Mouse (Mus musculus): ENCODE measurements around the gene Csmd2. TPM values are rescaled to one million over a fixed set of nuclear protein-coding genes. Genes with fewer than 3 reads are reported as not detected.

The Csmd2 gene
- polyA plus RNA-seq, 1 experiment from 2014 or later: 0.18 TPM

DNA sequence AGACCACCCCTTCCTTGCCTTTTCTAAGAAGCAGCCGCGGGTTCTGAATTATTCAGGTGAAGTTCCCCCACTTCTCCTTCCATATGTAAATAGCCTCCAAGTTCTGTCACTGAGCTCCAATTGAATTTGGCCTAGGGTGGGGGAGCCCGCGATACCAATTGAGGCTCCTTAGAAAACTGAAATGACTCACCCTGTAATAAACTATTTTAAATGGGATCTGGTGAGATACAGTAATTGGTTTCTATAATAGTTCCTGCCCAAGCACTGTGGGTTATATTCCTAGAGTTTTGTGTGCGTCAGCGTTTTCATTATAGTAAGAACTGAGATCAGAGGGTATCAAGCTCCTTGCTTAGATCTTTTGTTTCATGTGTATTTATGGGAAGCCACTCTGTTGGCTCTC is 287.9 kb downstream of the Csmd2 start:
- H3K4me2 ChIP-seq (ENCODE audit: low read length): no peak overlapping the region
- DNase-seq (ENCODE audit: low spot score) (no peak), ATAC-seq (replicated peaks; ENCODE audit: low FRiP score, low TSS enrichment, low read depth) (no peak)
- no peak overlapping the region for H3K27ac ChIP-seq (ENCODE audit: low read depth)
- no peaks in the 10 kb centered on the region for H3K9me3 ChIP-seq (ENCODE audit: control insufficient read depth, low read length)
- no peaks in the 10 kb centered on the region for H3K36me3 ChIP-seq (ENCODE audit: control insufficient read depth, insufficient read depth, low read length)
- H3K4me1 ChIP-seq (replicated peaks; ENCODE audit: control insufficient read depth, insufficient read depth, low read length): peaks cover 6% of the 10 kb centered on the region; the same call in 1 of the 2 replicates
- 80% methylated on average over 6 of the region's 6 CpGs for WGBS
- no peaks in the 10 kb centered on the region for H3K27me3 ChIP-seq (replicated peaks; ENCODE audit: control insufficient read depth, insufficient read depth, low read length)
- H3K9ac ChIP-seq (ENCODE audit: low read length): no peak overlapping the region
- H3K4me3 ChIP-seq (ENCODE audit: low read depth, low read length): no peak overlapping the region

DNA sequence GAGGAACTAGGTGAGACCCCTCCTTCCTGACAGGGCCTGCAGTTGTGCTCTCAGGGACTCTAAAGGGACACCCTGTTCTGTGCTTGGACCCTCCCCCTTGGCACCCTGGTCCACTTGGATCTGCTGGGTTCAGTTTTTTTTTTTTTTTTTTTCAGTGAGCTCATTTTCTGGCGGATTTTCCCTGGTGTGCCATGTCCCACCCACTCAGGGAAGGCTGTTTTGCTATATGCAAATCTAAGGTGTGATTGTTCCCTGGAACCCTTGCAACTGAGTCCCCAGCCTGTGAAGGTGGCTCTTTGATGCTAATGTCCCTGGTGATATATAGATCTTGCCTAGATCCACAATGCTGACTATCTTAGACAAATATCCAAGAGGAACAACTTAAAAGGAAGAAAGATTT is 297.4 kb downstream of the Csmd2 start:
- Histone ChIP-seq H3K9ac (ENCODE audit: low read length) (no peak overlapping the region), H3K36me3 (ENCODE audit: control insufficient read depth, insufficient read depth, low read length) (no peaks in the 10 kb centered on the region), H3K27ac (ENCODE audit: low read depth) (no peak overlapping the region), H3K4me2 (ENCODE audit: low read length) (no peak overlapping the region), H3K4me1 (replicated peaks; ENCODE audit: control insufficient read depth, insufficient read depth, low read length) (no peaks in the 10 kb centered on the region), H3K9me3 (ENCODE audit: control insufficient read depth, low read length) (no peaks in the 10 kb centered on the region), H3K4me3 (ENCODE audit: low read depth, low read length) (no peak overlapping the region), H3K27me3 (replicated peaks; ENCODE audit: control insufficient read depth, insufficient read depth, low read length) (no peaks in the 10 kb centered on the region)
- no peak for ATAC-seq (replicated peaks; ENCODE audit: low FRiP score, low TSS enrichment, low read depth)
- WGBS: 63% methylated on average over 1 of the region's 1 CpGs
- DNase-seq (ENCODE audit: low spot score): no peak

DNA sequence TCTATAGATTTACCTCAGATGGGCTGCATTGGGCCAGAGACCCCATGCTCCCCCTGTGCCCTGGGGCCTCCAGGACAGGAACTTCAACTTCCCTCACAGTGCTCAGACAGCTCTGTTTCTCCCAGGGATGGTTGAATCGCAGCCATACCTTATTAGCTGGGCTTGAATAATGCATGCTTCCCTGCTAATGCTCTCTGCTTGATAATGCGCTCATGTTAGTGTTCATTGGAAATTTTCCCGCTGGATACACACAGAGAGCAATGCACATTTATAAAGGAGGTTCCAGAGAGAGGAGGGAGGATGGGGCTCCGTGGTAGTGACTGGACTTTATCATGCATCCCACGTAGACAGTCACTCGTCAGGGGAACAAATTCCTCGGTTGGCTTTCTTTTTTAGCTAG is 300.4 kb downstream of the Csmd2 start:
- no peak overlapping the region for H3K4me3 ChIP-seq (ENCODE audit: low read depth, low read length)
- H3K27ac ChIP-seq (ENCODE audit: low read depth): no peak overlapping the region
- no peaks in the 10 kb centered on the region for H3K4me1 ChIP-seq (replicated peaks; ENCODE audit: control insufficient read depth, insufficient read depth, low read length)
- H3K27me3 ChIP-seq (replicated peaks; ENCODE audit: control insufficient read depth, insufficient read depth, low read length): no peaks in the 10 kb centered on the region
- no peak overlapping the region for H3K4me2 ChIP-seq (ENCODE audit: low read length)
- DNase-seq (ENCODE audit: low spot score): no peak
- no peak for ATAC-seq (replicated peaks; ENCODE audit: low FRiP score, low TSS enrichment, low read depth)
- H3K9ac ChIP-seq (ENCODE audit: low read length): no peak overlapping the region
- WGBS: 59% methylated on average over 7 of the region's 7 CpGs
- H3K36me3 ChIP-seq (ENCODE audit: control insufficient read depth, insufficient read depth, low read length): no peaks in the 10 kb centered on the region
- H3K9me3 ChIP-seq (ENCODE audit: control insufficient read depth, low read length): no peaks in the 10 kb centered on the region

DNA sequence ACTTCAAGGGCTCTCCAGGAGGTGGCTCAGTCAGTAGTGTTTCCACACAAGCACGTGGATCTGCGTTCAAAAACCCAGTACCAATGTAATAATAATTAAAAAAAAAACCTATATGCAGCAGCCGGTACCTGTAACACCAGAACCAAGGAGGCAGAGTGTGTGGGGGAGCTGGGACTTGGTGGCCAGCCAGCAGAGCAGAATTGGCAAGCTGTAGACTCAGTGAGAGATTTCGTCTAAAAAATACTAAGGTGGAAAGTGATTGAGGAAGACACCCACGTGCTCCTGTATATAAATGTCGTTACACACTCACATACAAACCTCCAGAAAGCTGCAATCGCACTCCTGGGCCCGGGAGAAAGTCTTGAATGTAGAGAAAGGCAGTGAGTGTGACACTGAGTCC is 316.4 kb downstream of the Csmd2 start:
- 81% methylated on average over 8 of the region's 8 CpGs for WGBS
- no peaks in the 10 kb centered on the region for H3K36me3 ChIP-seq (ENCODE audit: control insufficient read depth, insufficient read depth, low read length)
- no peaks in the 10 kb centered on the region for H3K9me3 ChIP-seq (ENCODE audit: control insufficient read depth, low read length)
- H3K27ac ChIP-seq (ENCODE audit: low read depth): no peak overlapping the region
- DNase-seq (ENCODE audit: low spot score): no peak
- H3K4me2 ChIP-seq (ENCODE audit: low read length): no peak overlapping the region
- no peak overlapping the region for H3K9ac ChIP-seq (ENCODE audit: low read length)
- no peaks in the 10 kb centered on the region for H3K4me1 ChIP-seq (replicated peaks; ENCODE audit: control insufficient read depth, insufficient read depth, low read length)
- no peaks in the 10 kb centered on the region for H3K27me3 ChIP-seq (replicated peaks; ENCODE audit: control insufficient read depth, insufficient read depth, low read length)
- H3K4me3 ChIP-seq (ENCODE audit: low read depth, low read length): no peak overlapping the region
- no peak for ATAC-seq (replicated peaks; ENCODE audit: low FRiP score, low TSS enrichment, low read depth)

DNA sequence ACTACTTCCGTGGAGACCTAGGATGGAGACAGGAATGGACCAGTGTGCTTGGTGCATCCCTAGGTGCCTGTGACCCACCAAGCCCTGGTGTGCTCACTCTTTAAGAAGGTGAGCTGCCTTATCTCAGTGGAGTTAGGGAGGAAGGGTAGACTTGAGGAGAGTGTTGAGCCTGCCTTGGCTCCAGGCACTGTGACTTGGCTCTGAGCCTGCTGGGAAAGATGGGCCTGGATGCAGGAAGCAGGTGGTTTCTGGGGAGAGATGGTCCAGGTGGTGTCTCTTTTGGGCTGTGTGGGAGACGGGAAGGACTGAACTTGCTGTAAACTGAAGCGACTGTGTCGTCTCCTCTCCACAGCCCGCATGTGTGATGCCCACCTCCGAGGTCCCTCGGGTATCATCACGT is 318.4 kb downstream of the Csmd2 start:
- WGBS: 85% methylated on average over 8 of the region's 8 CpGs
- no peak overlapping the region for H3K4me2 ChIP-seq (ENCODE audit: low read length)
- DNase-seq (ENCODE audit: low spot score) (no peak), ATAC-seq (replicated peaks; ENCODE audit: low FRiP score, low TSS enrichment, low read depth) (no peak)
- H3K4me3 ChIP-seq (ENCODE audit: low read depth, low read length): no peak overlapping the region
- no peaks in the 10 kb centered on the region for H3K4me1 ChIP-seq (replicated peaks; ENCODE audit: control insufficient read depth, insufficient read depth, low read length)
- H3K9me3 ChIP-seq (ENCODE audit: control insufficient read depth, low read length): no peaks in the 10 kb centered on the region
- no peaks in the 10 kb centered on the region for H3K36me3 ChIP-seq (ENCODE audit: control insufficient read depth, insufficient read depth, low read length)
- no peak overlapping the region for H3K27ac ChIP-seq (ENCODE audit: low read depth)
- no peak overlapping the region for H3K9ac ChIP-seq (ENCODE audit: low read length)
- no peaks in the 10 kb centered on the region for H3K27me3 ChIP-seq (replicated peaks; ENCODE audit: control insufficient read depth, insufficient read depth, low read length)

DNA sequence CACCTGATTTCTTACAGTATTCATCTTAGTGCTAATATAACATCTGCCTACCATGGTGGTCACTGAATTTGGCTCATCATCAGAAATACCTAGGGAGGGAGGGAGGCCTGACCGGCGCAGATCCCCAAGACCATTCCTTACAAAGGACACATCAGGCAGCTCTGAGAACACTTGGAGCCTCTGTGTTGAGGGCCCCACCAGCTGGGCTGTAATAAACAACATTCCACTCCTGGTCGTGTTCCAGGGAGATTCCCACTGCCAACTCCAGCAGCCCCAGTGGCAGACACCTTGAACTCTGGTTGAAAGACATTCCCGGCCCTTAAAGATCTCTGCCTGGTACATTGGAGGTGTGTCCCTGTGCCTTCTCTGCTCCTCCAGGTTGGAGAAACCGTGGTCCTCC is 327.7 kb downstream of the Csmd2 start:
- Histone ChIP-seq H3K27ac (ENCODE audit: low read depth) (no peak overlapping the region), H3K4me2 (ENCODE audit: low read length) (no peak overlapping the region), H3K4me3 (ENCODE audit: low read depth, low read length) (no peak overlapping the region), H3K9ac (ENCODE audit: low read length) (no peak overlapping the region), H3K27me3 (replicated peaks; ENCODE audit: control insufficient read depth, insufficient read depth, low read length) (no peaks in the 10 kb centered on the region), H3K9me3 (ENCODE audit: control insufficient read depth, low read length) (no peaks in the 10 kb centered on the region), H3K4me1 (replicated peaks; ENCODE audit: control insufficient read depth, insufficient read depth, low read length) (0 out of 2 replicates have a peak, but pooled peaks cover 3% of the 10 kb centered on the region), H3K36me3 (ENCODE audit: control insufficient read depth, insufficient read depth, low read length) (no peaks in the 10 kb centered on the region)
- ATAC-seq (replicated peaks; ENCODE audit: low FRiP score, low TSS enrichment, low read depth) (no peak), DNase-seq (ENCODE audit: low spot score) (no peak)
- 46% methylated on average over 5 of the region's 5 CpGs for WGBS

DNA sequence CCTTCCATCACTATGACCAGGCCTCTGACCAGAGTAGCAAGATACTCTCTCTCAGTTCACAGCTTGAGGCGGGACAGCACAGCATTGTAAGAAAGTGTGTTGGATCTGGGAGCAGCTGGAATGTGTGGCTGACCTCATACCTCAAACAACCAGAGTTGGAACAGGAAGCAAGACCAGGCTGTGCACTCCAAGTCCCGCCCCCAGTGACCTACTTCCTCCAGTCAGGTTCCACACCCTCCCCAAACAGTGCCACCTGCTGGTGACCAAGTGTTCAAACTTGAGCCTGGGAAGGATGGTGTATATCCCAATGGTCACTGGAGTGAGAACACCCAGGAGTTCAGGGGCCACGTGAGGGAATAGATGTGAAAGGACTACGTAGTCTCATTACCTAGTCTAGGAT is 330.3 kb downstream of the Csmd2 start:
- Histone ChIP-seq H3K9me3 (ENCODE audit: control insufficient read depth, low read length) (no peaks in the 10 kb centered on the region), H3K4me3 (ENCODE audit: low read depth, low read length) (no peak overlapping the region), H3K9ac (ENCODE audit: low read length) (no peak overlapping the region), H3K36me3 (ENCODE audit: control insufficient read depth, insufficient read depth, low read length) (no peaks in the 10 kb centered on the region), H3K27me3 (replicated peaks; ENCODE audit: control insufficient read depth, insufficient read depth, low read length) (no peaks in the 10 kb centered on the region), H3K27ac (ENCODE audit: low read depth) (no peak overlapping the region), H3K4me2 (ENCODE audit: low read length) (no peak overlapping the region), H3K4me1 (replicated peaks; ENCODE audit: control insufficient read depth, insufficient read depth, low read length) (0 out of 2 replicates have a peak, but pooled peaks cover 3% of the 10 kb centered on the region)
- WGBS: 93% methylated on average over 4 of the region's 4 CpGs
- DNase-seq (ENCODE audit: low spot score): no peak
- no peak for ATAC-seq (replicated peaks; ENCODE audit: low FRiP score, low TSS enrichment, low read depth)

DNA sequence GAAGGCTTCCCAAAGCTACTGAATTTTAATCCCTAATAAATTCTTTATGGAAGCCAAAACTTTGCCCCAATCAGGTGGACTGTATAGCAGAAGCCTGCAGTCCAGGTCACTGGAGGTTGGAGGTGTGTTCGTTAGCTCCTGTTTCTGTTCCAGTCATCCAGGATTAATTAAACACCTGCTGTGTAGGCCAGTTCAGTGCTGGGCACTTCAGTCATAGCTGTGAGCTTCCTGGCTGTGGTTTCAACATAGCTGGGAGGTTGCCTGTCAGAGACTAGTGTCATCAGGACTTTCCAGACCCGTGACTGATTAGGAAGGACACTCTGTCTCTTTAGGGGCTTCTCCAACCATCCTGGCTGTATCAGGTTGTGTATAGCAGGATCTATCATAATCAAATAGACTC is 337.9 kb downstream of the Csmd2 start:
- H3K9ac ChIP-seq (ENCODE audit: low read length): no peak overlapping the region
- H3K9me3 ChIP-seq (ENCODE audit: control insufficient read depth, low read length): no peaks in the 10 kb centered on the region

DNA sequence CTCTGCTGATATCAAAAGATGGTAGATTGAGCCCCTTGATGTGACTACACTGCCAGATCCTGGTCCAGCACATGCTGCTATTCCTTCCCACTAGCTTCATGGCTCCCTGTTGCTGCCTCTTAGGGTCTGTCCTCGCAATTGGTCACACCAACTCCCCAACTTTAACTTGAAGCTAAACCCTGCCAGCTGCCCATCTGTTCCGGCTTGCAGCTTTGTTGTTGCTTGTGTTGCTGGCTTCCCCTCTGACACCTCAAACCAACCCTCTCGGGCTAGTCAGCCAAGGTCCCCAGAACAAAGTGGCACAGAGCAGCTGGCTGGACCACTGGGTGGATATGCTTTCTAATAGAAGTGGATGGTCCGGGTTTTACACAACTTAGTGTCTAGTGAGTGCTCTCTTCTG is 339.1 kb downstream of the Csmd2 start:
- ATAC-seq (replicated peaks; ENCODE audit: low FRiP score, low TSS enrichment, low read depth): no peak
- no peaks in the 10 kb centered on the region for H3K27me3 ChIP-seq (replicated peaks; ENCODE audit: control insufficient read depth, insufficient read depth, low read length)
- no peak overlapping the region for H3K4me2 ChIP-seq (ENCODE audit: low read length)
- DNase-seq (ENCODE audit: low spot score): no peak
- H3K9ac ChIP-seq (ENCODE audit: low read length): no peak overlapping the region
- no peaks in the 10 kb centered on the region for H3K4me1 ChIP-seq (replicated peaks; ENCODE audit: control insufficient read depth, insufficient read depth, low read length)
- H3K4me3 ChIP-seq (ENCODE audit: low read depth, low read length): no peak overlapping the region
- H3K36me3 ChIP-seq (ENCODE audit: control insufficient read depth, insufficient read depth, low read length): no peaks in the 10 kb centered on the region
- WGBS: 79% methylated on average over 4 of the region's 4 CpGs
- no peaks in the 10 kb centered on the region for H3K9me3 ChIP-seq (ENCODE audit: control insufficient read depth, low read length)
- H3K27ac ChIP-seq (ENCODE audit: low read depth): no peak overlapping the region

More for the DNA sequence above, 337.9 kb downstream of the Csmd2 start:
- Histone ChIP-seq H3K4me1 (replicated peaks; ENCODE audit: control insufficient read depth, insufficient read depth, low read length) (no peaks in the 10 kb centered on the region), H3K4me3 (ENCODE audit: low read depth, low read length) (no peak overlapping the region), H3K36me3 (ENCODE audit: control insufficient read depth, insufficient read depth, low read length) (no peaks in the 10 kb centered on the region), H3K4me2 (ENCODE audit: low read length) (no peak overlapping the region), H3K27me3 (replicated peaks; ENCODE audit: control insufficient read depth, insufficient read depth, low read length) (no peaks in the 10 kb centered on the region), H3K27ac (ENCODE audit: low read depth) (no peak overlapping the region)
- DNase-seq (ENCODE audit: low spot score) (no peak), ATAC-seq (replicated peaks; ENCODE audit: low FRiP score, low TSS enrichment, low read depth) (no peak)
- WGBS: 64% methylated on average over 2 of the region's 2 CpGs

Data from intestine, embryonic 14.5 days (tissue).